Mouse (Mus musculus) left cerebral cortex, postnatal 25 days (tissue): ENCODE data around the gene Rhbdf2. TPM values are rescaled to one million over a fixed set of nuclear protein-coding genes. Genes with fewer than 3 reads are reported as not detected.

Experiments used
- DNase-seq, 2 experiments: peaks; one replicate each; pipeline ENCODE4 v3.0.0; 2022; ENCODE audit warnings: low spot score in 2 of 2, mixed read lengths in 1 of 2
- intact Hi-C: fragments of 180-260 bp; cut with DNase I; formaldehyde crosslinking; loops from one replicate; pipeline ENCODE4 v1.15.1; 2025
- total RNA-seq, 2 experiments: library from RNA; stranded (reverse); gene quantifications; 2 replicates each; pipeline ENCODE4 v1.2.3; 2021

Rhbdf2 gene
- total RNA-seq, 2 experiments from 2014 or later = 1.3 to 1.4 TPM

DNA sequence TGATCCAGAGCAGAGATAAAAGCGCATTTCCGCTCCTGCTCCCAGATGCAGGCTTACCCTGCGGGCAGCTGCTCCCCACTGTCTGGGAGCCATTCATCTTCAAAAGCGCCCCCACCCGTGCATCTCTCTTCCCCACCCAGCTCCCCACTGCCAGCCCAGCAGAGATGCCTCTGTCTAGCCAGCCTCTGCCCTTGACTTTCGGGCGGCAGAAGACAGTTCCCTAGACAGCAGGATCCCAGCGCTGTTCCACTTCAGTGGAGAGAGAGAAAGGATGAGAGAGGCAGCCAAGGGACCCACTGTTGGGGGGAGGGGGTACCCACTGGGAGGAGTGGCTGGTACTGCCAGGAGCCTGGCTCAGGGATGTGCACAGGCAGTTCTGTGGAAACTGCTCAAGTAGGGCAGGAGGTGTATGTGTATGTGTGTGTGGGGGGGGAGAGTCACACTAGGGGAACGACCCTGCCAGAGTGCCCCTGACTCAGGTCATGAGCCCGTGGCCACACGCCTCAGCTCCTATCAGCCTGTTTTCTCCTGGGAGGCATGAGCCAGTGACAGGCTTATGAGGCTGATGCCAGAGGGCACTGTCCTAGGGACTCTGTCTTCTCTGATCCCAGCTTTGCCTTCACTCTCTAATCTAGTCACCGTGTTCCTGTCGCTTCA is 34.6 kb upstream of the Rhbdf2 start:
- intact Hi-C loops = no loop called here
- DNase-seq = peak; percentile 33 to 44

DNA sequence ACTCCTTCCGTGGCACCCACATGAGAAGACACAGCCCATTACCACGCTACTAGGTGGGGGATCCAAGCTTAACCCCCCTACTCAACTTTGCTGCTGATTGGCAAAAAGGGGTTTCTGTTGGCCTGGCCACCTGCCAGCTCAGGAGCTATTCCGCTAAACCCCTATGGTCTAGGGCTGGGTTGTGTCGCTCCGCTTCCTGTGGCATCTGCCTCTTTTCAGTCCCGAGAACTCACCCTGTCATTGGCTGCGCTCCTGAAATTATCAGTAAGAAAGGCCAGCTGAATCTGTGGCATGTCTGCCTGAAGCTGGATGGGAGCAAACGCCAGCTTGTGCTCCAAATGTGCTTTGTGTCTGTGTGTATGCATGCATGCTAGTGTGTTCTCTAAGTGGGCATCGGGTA is 33.4 kb upstream of the Rhbdf2 start:
- no peak for DNase-seq
- intact Hi-C loops = no loop called here

DNA sequence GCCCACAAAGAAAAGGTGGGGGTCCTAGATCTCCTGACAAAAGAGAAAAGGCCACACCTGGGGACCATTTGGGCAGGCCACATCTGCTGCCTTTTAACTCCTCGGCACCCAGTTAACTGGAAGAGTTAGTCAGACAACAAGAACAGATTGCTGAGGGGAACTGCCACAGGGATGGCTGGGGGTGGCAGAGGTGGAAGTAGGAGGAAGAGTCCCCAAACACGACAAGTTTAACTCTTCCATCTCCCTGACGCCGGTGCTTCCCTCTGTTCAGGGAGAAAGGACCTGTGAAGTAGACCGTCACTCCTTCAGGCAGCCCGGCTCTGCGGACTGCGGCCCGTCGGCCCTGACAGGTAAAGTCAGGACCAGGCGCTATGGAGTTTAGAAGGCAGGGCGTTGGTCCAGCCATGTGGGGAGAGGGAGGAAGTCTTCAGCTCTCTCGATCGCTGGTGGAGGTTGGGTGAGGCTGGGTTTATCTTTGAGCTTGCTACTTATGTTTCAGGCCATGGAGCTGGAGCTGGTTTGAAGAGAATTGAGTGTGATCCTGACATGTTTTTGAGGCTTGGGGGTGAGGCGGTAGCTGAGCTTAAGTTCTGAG is 32.3 kb upstream of the Rhbdf2 start:
- DNase-seq = no peak
- intact Hi-C loops = no loop called here

DNA sequence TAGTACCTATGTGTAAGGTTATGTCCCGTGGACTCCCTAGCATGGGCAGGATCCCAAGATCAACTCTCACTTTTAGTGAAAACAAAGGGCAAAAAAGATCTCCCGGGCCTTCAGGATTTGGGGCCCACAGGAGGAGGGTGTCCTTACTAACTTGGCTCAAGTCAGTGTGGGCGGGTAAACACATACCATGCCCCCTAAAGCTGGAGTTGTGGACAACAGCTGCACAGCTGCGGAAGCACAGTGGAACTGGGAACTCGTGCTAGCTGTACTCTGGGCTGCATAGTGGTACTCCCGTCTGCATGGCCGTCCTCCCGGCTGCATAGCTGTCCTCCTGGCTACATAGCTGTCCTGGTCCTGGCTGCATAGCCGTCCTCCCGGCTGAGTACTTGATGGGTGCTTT is 31.4 kb upstream of the Rhbdf2 start:
- no peak for DNase-seq
- intact Hi-C loops = no loop called here

DNA sequence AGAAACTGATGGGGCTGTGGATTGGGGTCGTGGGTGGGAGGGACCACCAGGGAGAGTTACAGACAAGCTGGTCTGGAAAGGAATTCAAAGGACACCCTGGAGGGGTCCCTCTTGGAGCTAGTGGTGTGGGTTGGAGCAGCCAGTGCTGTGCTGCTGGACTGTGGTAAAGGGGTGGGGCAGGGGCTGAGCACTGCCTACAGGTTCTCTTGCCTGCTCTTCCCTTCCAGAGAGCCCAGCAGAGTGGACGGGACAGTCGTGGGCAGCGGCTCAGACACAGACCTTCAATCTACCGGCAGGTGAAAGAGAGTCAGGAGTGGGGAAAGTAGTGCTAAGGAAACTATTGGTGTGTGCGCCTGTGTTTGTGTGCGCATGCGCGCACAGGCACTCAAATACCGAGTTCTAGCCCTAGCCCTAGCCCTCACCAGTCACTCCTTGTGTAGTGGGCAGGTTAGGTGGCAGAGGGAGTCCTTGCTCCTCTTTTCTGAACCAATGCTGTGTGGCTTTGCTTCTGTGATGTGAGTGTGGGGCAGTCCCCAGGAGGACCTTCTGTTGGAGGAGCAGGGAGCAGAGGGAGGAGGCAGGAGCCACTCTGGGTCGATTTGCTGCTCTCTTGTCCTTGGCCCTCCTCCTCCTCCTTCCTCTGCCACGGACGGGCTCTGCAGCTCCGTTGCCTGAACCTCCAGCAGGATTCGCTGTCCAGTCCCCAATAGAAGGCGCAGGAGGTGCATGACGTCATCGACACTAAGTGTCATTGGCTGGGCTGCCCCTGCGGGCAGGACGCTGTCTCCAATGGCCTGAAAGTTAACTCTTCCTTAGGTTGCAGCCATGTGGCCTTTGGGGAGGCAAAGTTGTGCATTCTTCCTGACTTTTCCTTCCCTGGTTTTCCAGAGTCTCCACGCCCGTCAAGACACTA is 30.7 kb upstream of the Rhbdf2 start:
- DNase-seq = peak; percentile 86 to 95
- intact Hi-C loops = no loop called here

DNA sequence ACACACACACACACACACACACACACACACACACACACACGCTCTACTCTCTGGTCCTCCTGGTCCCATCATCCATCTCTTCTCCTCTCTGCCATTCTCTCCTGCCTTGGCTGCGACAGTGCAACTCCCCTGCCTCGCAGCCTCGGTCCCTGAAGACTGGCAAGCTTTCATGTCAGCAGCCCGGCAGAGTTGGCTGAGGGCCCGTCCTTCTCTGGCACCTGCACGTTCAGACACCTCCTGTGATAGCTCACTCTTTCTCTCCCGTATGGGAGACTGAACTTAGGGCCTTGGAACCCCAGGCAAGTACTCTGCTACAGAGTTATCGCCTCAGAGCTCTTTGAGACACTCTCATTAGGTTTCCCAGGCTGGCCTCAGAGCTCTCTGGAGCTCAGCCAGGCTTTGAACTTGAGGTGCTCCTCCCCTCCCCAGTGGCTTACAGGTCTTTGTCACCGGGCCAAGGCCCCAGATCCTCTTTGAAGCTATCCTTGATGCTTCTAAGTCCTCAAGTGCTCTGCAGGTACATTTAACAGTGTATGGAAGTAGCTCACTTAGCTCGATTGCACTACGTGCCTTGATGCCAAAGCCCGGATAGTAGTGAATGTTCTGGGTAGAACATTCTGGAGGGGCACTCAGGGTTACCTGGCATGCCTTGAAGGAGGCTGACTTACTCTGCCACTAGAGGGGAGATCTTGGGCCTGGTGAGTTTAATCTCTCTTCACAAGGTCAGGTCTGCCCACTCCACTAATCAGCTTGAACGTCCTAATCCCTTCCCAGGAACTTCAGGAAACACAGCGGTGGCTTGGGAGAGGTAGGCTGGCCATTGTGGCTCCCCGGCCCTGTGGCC is 29.8 kb upstream of the Rhbdf2 start:
- intact Hi-C loops = no loop called here
- no peak for DNase-seq

DNA sequence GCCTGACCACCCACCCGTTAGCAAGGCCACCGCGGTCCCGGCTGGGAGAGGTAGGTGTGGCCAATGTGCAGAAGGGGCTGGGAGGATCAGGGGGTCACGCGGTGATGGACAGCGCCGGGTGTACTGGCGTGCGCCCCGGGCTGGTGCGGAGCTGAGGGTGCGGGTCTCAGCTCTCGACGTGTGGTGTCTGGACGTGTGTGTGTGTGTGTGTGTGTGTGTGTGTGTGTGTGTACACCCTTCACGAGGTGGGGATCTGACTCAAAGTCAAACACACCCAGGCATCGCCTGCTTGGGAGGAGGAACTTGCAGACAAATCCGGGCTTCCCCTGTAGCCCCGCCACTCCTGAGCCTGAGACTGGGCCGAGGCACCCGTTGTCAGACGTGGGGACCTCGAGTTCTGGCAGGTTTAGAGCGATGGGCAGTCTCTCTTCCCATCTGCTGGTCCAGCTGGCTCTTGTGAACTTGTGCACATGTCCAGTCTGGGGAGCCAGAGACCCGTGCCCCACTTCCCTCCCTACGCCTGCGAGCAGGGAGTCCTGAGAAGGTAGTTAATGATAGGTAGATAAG is 27.5 kb upstream of the Rhbdf2 start, which contains the start of gene Cygb:
Cygb (minus strand) TSS at position 59 of the 567 bp plus-strand sequence.
- intact Hi-C loops = no loop called here
- DNase-seq = peak in 1 of 2 experiments; percentile 27

DNA sequence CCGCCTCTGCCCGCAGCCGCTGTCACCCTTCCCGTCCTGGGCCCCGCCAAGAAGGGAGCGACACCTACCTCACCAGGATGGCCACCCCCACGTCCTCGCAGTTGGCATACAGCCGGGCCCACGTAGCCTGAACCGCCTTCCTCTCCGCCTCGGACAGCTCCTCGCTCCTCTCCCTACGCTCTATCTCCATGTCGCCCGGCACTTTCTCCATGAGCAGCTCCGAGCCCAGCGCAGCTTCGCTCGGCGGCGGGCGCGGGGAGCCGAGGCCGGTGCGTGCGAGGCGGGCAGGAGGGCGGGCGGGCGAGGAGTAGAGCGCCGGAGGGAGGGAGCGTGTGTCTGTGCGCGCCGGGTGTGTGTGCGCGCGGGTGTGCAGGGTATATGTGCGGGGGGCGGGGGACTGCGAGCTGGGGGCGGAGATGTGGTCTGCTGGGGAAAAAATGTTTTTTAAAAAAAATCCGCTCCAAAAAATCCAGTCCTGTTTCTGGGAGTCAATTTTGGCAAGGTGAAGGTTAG is 26.9 kb upstream of the Rhbdf2 start:
- peak; percentile 51 to 57 for DNase-seq
- intact Hi-C loops = no loop called here

DNA sequence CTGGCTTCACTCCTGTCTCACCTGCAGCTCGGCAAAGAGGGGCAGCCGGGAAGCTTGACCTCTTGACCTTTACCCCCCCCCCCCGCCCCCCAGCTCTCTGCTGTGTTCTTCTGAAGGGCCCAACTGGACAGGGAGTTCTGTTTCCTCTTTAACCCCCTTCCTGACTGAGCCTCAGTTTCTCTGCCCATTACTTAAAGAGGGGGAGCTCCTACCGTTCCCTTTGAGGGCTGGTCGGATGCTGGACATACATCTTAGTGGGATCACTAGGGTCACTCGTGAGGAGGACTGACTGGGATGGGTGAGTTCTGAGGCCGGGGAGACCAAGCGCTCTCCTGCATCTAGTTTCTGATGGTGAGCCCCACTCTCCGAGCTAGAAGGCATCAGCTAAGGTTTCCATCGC is 26.4 kb upstream of the Rhbdf2 start, which contains the start of gene Prcd:
Prcd (plus strand) TSS at position 301 of the 400 bp plus-strand sequence.
- intact Hi-C loops = no loop called here
- DNase-seq = no peak

DNA sequence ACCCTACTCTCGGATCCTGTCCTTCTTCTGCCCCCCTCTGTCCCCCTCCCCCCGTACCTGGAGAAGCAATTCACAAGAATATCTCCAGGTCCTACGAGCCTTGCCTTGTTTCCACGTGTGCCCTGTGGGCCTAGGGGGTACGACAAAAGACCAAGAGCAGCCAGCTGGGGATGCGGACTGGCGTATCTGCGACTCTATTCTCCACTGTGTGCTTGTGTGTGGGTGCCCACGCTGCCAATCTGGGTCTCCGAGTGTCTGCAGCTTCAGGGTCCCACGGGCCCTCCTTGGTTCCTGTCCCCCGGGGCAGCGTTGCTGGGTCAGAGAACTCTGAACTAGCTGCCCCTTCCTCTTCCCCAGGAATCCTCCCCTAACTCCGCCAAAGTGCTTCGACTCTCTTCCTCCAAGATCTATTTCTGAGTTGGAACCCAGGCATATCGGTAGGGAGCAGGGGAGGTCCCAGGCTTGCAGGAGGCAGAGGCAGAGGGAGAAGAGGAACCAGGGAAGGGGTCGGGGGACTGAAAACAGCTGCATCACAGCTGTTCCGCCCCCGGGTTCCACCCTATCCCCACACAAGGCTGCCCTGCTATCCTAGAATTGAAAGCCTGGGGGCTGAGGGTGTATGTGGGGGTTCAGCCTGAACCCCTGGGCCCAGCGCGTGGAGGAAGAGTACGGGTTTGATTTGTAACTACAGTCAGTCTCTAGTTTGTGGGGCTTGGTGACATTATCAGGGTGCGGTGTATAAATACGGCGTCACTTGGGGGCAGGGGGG is 25.7 kb upstream of the Rhbdf2 start:
- DNase-seq = no peak
- intact Hi-C loops = no loop called here

DNA sequence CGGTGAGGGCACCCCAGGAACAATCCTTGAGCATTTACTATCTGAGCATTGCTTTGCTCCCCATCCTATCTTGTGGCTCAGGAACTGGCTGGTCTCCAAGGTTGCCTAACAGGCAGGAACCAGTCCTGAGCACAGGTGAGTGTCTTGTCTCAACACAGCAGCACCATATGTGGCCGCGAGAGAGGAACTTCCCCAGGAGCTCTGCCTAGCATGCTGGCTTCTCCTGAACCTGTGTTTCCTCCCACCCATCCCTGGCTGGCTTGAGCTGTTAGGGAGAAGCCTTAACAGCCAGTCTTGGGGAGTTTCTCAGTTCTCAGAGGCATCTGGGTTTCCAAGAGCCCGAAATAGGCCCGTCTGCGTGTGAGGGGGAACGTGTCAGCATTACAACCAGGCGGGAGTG is 24.5 kb upstream of the Rhbdf2 start:
- peak; percentile 47 to 89 for DNase-seq
- intact Hi-C loops = no loop called here

DNA sequence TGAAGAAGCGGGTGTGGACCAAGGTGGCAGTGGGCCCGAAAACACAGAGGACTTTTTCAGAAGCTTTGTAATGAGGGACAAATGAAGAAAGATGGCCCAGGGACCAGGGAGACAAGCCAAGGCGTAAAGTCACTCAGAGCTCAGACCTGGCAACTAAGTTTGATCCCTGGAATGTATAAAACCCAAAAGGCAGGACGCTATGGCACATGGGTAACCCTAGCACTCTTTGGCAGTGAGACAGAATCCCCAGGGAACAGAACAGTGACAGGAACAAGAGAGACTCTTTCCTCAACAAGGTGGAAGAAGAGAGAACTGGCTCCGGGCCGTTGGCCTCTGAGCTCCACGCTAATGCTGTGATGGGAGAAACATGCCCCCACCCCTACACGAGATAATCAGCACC is 24.0 kb upstream of the Rhbdf2 start:
- DNase-seq = no peak
- intact Hi-C loops = no loop called here

DNA sequence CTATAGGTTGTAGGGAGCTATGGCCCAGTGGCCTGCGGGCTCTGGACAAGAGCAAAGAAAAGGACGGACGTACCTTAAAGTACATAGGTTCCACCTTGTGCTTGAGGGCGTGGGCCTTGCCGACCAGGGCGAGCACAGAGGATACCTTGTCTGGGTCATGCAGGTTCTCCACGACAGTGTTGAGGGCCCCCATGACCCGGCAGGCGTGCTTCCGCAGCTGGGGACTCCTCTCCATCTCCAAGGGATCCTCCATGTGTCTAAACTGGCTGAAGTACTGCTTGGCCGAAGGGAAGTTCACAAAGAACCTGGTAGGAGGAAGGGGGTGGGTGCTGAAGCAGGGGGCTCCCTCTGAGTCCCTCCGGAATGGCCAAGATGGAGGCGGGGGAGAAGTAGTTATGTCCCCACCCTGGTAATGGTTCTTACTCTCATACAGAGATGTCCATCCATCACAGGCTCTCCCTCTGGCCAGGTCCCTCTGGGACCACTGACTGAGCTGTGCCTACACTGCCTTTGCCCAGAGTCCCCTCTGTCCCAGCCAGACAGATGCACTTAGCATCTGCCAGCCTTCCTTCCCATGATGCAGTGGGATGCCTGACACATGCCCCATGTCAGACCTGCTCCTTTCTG is 23.0 kb upstream of the Rhbdf2 start:
- intact Hi-C loops = no loop called here
- DNase-seq = no peak

DNA sequence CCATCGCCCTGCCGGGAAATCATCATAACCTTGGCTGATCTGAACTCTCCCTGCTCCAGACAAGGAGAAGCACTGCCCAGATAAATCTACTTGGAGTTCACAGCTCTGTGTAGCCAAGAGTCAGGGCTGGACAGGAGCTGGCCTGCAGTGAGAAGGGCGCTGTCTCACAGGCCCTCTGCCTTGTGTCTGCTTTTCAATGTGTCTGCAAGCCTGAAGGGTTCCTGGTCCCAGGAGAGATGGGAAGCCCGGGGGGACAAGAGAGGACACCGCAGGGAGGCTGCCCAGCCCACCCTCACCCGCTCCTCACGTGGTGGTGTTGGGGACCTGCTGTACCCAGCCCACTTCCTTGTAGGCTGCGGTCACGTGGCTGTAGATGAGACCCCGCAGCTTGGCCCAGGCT is 22.2 kb upstream of the Rhbdf2 start:
- no peak for DNase-seq
- intact Hi-C loops = no loop called here

DNA sequence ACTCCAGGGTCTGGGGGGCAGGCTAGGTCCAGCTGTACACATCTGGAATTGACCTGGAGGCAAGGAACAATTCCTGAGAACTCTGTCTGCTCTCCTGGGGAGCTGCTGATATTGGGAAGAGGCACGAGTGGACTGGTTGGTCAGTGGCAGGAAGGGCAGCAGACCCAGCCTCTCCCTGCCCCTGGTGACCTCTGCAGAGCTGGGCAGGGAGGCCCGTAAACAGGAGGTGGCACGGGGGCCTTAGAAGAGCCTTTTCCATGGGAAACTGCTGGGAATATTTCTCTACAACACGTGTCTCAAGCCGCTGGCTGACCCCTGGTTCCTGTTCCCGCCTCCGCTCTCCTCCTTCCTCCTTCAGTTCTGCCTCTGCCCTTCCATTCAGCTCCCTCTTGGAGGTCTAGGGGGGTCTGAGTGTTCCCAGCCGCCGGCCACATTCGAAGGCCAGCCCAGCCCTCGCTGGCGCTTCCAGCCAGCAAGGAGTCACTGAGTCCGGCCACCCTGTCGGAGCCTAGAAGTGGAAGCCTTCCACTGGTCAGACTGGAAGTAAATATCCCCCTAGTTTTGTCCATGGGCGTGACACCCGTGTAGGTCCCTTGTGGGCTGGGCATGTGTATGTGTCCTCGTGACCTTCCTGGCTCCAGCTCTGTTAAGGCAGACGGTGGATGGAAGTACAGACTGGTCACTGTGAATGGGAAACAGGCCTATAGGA is 21.5 kb upstream of the Rhbdf2 start:
- DNase-seq = no peak
- intact Hi-C loops = no loop called here

DNA sequence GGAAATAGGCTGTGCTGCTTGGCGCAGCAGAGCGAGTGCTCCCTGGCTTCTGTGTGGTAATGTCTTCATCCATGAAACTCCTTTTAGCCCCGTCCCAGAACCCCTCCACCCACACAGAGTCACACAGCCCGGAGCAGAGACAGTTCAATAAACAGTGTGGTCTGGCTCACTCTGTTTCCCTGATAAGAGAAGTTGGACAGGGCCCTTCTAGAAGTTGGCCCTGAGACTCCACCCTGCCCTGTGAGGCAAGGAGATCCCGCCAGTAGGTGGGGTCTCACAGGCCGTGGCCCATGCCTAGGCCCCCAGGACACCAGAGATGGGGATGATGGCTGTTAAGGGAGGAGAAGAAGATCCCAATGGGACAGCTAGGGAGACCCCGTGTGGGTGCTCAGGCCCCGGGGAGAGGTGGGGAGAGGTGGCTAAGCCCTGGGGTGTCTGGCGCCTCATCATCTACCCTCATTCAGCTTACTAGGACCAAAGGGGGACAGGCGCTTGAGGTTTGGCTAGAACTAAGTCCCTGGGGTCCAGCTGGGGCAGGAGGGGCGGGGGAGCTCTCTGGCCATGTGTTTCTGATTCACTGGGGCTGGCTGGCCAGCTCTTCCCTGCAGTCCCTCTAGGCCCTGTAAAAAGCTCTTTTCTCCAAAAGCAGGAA is 20.6 kb upstream of the Rhbdf2 start:
- intact Hi-C loops = no loop called here
- no peak for DNase-seq

DNA sequence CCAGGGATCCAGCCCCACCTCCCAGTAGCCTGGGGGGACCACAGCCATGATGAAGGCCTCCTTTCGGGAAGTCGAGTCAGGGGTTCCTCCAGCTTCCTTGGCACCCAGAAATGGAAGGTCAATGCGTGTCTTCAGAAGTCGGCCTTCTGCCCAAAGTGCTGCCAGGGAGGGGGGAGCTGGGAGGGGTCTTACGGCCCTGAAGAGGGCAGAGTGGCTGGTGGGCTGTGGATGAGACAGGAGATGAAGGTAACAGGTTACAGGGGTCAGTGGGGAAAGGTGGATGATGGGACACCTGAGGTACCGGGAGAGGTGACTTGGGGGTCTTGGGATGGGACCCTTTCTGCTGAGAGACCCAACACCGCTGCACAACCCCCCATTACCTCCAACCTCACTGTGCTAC is 20.0 kb upstream of the Rhbdf2 start:
- DNase-seq = no peak
- intact Hi-C loops = no loop called here
